Comparison of ENCODE assay signal across 15 mouse cellular contexts in the genomic region with DNA sequence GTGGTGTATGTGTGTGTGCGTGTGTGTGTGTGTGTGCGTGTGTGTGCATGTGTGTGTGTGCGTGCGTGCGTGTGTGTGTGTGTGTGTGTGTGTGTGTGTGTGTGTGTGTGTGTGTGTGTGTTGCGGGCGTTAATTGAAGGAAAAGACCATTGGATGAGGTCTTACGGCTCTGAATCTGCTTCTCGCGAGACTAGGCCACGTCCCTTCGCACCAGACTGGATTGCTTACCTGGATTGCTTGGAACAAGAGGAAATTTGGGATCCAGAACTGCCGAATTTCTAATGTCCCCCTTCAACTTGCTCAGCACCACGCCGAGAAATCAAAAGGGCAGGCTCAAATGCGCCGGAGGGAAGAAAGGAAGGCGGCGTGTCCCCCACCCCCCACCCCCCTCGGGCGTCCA. TPM values are rescaled to one million over a fixed set of nuclear protein-coding genes. Genes with fewer than 3 reads are reported as not detected.
DNase-seq lines count a peak whose midpoint lies in the region; ATAC-seq and TF ChIP-seq lines count a peak whose summit lies in the region.
"Had no signal": no experiment of that assay in that cellular context is flagged by ENCODE, and none has a peak within 500 bp of the region (broad histone marks: within the 10 kb centered on the region; RNA-seq: fewer than 3 reads in every experiment).

Esx1 (minus strand) TSS at position 366 of the 400 bp plus-strand sequence.

- TF ChIP-seq POLR2A in ES-Bruce4 (IDR thresholded peaks at IDR 0.05; ENCODE audit: insufficient read depth, low read length): no peak

- H3K4me3 ChIP-seq in heart, embryonic 12.5 days: peak within 1 kb of the TSS; percentile 25
- H3K4me3 ChIP-seq in liver, embryonic 11.5 days (ENCODE audit: low read depth, low read length): no peak within 1 kb of the TSS; the same call in 1 of the 2 replicates
- H3K4me3 ChIP-seq in liver, postnatal 0 days (ENCODE audit: low read depth, low read length): no peak within 1 kb of the TSS
- H3K4me3 ChIP-seq in ES-Bruce4 (ENCODE audit: low read depth, low read length): peak within 1 kb of the TSS; percentile 30; the same call in 1 of the 2 replicates
- peak within 1 kb of the TSS; percentile 8; the same call in 1 of the 2 replicates for H3K4me3 ChIP-seq in embryonic facial prominence, embryonic 14.5 days (ENCODE audit: low read depth, low read length)

- no peak for DNase-seq in heart, postnatal 25 days (ENCODE audit: low spot score)
- DNase-seq in liver, embryonic 11.5 days (ENCODE audit: low spot score): no peak
- no peak for DNase-seq in liver, postnatal 0 days
- no peak for DNase-seq in embryonic facial prominence, embryonic 14.5 days (ENCODE audit: low spot score)
- no peak for DNase-seq in thymus, postnatal 0 days (ENCODE audit: low spot score)
- DNase-seq in left cerebral cortex, postnatal 14 days (ENCODE audit: low spot score in 2 of 2): no peak
- DNase-seq: B cell, adult 2 months; gastrocnemius, postnatal 10 days; kidney, adult 11 months; lung, postnatal 10 days had no signal

- peaks cover 65% of the 10 kb centered on the region for H3K27me3 ChIP-seq in heart, embryonic 12.5 days (replicated peaks)
- peaks cover 79% of the 10 kb centered on the region for H3K27me3 ChIP-seq in liver, embryonic 11.5 days (replicated peaks; ENCODE audit: control insufficient read depth, insufficient read depth, low read length)
- peaks cover 51% of the 10 kb centered on the region for H3K27me3 ChIP-seq in liver, postnatal 0 days (ENCODE audit: insufficient read depth, low read length)
- peaks cover 12% of the 10 kb centered on the region; the same call in 1 of the 2 replicates for H3K27me3 ChIP-seq in ES-Bruce4 (ENCODE audit: control insufficient read depth, insufficient read depth, low read length, poor library complexity, severe bottlenecking)
- H3K27me3 ChIP-seq in embryonic facial prominence, embryonic 14.5 days (replicated peaks; ENCODE audit: control insufficient read depth, insufficient read depth, low read length): peaks cover 86% of the 10 kb centered on the region

- H3K9ac ChIP-seq in heart, embryonic 12.5 days: no peak within 1 kb of the TSS
- H3K9ac ChIP-seq in liver, embryonic 11.5 days (ENCODE audit: low read depth, low read length): no peak within 1 kb of the TSS
- no peak within 1 kb of the TSS for H3K9ac ChIP-seq in liver, postnatal 0 days (replicated peaks)
- H3K9ac ChIP-seq in ES-Bruce4 (ENCODE audit: low read depth, poor library complexity, severe bottlenecking): peak within 1 kb of the TSS; percentile 56; the same call in 1 of the 2 replicates
- H3K9ac ChIP-seq in embryonic facial prominence, embryonic 14.5 days (ENCODE audit: low read depth, low read length): no peak within 1 kb of the TSS

- TF ChIP-seq CTCF in liver, postnatal 0 days (IDR thresholded peaks at IDR 0.05; ENCODE audit: low read depth): no peak
- TF ChIP-seq CTCF in ES-Bruce4 (IDR thresholded peaks at IDR 0.05; ENCODE audit: low read depth, low read length): no peak

- peak within 1 kb of the TSS; percentile 40 for H3K4me2 ChIP-seq in heart, embryonic 12.5 days
- 0 out of 2 replicates have a peak within 1 kb of the TSS, but pooled peaks have one; percentile 9 for H3K4me2 ChIP-seq in liver, embryonic 11.5 days
- no peak within 1 kb of the TSS for H3K4me2 ChIP-seq in liver, postnatal 0 days (ENCODE audit: low read depth, low read length)
- no peak within 1 kb of the TSS for H3K4me2 ChIP-seq in embryonic facial prominence, embryonic 14.5 days (ENCODE audit: low read depth, low read length)

- H3K9me3 ChIP-seq in heart, embryonic 12.5 days (replicated peaks): peaks cover 10% of the 10 kb centered on the region; the same call in 1 of the 2 replicates
- H3K9me3 ChIP-seq in liver, embryonic 11.5 days (ENCODE audit: control insufficient read depth, low read length): no peaks in the 10 kb centered on the region
- no peaks in the 10 kb centered on the region for H3K9me3 ChIP-seq in liver, postnatal 0 days (ENCODE audit: low read length)
- no peaks in the 10 kb centered on the region for H3K9me3 ChIP-seq in ES-Bruce4 (replicated peaks; ENCODE audit: control insufficient read depth, insufficient read depth, low read length, poor library complexity, severe bottlenecking)
- H3K9me3 ChIP-seq in embryonic facial prominence, embryonic 14.5 days (ENCODE audit: control insufficient read depth, low read length): no peaks in the 10 kb centered on the region

- ATAC-seq in heart, embryonic 12.5 days (ENCODE audit: insufficient number of reproducible peaks, low FRiP score): no peak
- no peak for ATAC-seq in liver, embryonic 11.5 days (replicated peaks; ENCODE audit: low FRiP score)
- no peak for ATAC-seq in liver, postnatal 0 days
- ATAC-seq in embryonic facial prominence, embryonic 14.5 days (ENCODE audit: low read depth): no peak

- 0 out of 2 replicates have a peak, but pooled peaks cover 2% of the 10 kb centered on the region for H3K4me1 ChIP-seq in heart, embryonic 12.5 days (replicated peaks)
- no peaks in the 10 kb centered on the region for H3K4me1 ChIP-seq in liver, embryonic 11.5 days (replicated peaks; ENCODE audit: control insufficient read depth, insufficient read depth, low read length)
- H3K4me1 ChIP-seq in liver, postnatal 0 days (ENCODE audit: insufficient read depth): no peaks in the 10 kb centered on the region
- H3K4me1 ChIP-seq in ES-Bruce4 (ENCODE audit: control insufficient read depth, insufficient read depth, low read length): no peaks in the 10 kb centered on the region
- no peaks in the 10 kb centered on the region for H3K4me1 ChIP-seq in embryonic facial prominence, embryonic 14.5 days (ENCODE audit: control insufficient read depth, insufficient read depth, low read length)

- intact Hi-C loops in heart, postnatal 25 days (cut with DNase I): no loop called here
- intact Hi-C loops in left cerebral cortex, postnatal 14 days (cut with DNase I): no loop called here

- 15% methylated on average over 16 of the region's 21 CpGs for WGBS in heart, embryonic 12.5 days
- WGBS in liver, embryonic 11.5 days: 18% methylated on average over 19 of the region's 21 CpGs
- 13% methylated on average over 19 of the region's 21 CpGs for WGBS in liver, postnatal 0 days (ENCODE audit: insufficient replicate concordance)
- 22% methylated on average over 18 of the region's 21 CpGs for WGBS in embryonic facial prominence, embryonic 14.5 days

- no peaks in the 10 kb centered on the region for H3K36me3 ChIP-seq in heart, embryonic 12.5 days
- H3K36me3 ChIP-seq in liver, embryonic 11.5 days (ENCODE audit: control insufficient read depth, insufficient read depth, low read length): no peaks in the 10 kb centered on the region
- H3K36me3 ChIP-seq in liver, postnatal 0 days (replicated peaks; ENCODE audit: insufficient read depth, low read length): no peaks in the 10 kb centered on the region
- H3K36me3 ChIP-seq in ES-Bruce4 (ENCODE audit: control insufficient read depth, insufficient read depth, low read length, poor library complexity, severe bottlenecking): no peaks in the 10 kb centered on the region
- no peaks in the 10 kb centered on the region for H3K36me3 ChIP-seq in embryonic facial prominence, embryonic 14.5 days (ENCODE audit: control insufficient read depth, insufficient read depth, low read length)

- no peak within 1 kb of the TSS for H3K27ac ChIP-seq in heart, embryonic 12.5 days (ENCODE audit: poor library complexity, severe bottlenecking)
- H3K27ac ChIP-seq in liver, embryonic 11.5 days (ENCODE audit: low read depth, low read length): no peak within 1 kb of the TSS
- H3K27ac ChIP-seq in liver, postnatal 0 days (ENCODE audit: low read depth): no peak within 1 kb of the TSS
- no peak within 1 kb of the TSS for H3K27ac ChIP-seq in ES-Bruce4 (ENCODE audit: insufficient read depth, low read length)
- H3K27ac ChIP-seq in embryonic facial prominence, embryonic 14.5 days (replicated peaks; ENCODE audit: low read depth, low read length): no peak within 1 kb of the TSS

- no peak for TF ChIP-seq EP300 in liver, postnatal 0 days (IDR thresholded peaks at IDR 0.05; ENCODE audit: low read depth)
- TF ChIP-seq EP300 in ES-Bruce4 (IDR thresholded peaks at IDR 0.05; ENCODE audit: insufficient read depth, low read depth, low read length): no peak

RNA-seq across cellular contexts. Expression of gene Esx1, which starts in this region (rescaled TPM):
- polyA plus RNA-seq in heart, embryonic 12.5 days (2016; fragmentation: Nextera tagmentation; extraction: Ambion mirVana): not detected in 2 replicates
- total RNA-seq in heart, postnatal 25 days (2021): not detected
- polyA plus RNA-seq in liver, embryonic 11.5 days (2014; fragmentation: Nextera tagmentation; extraction: Ambion mirVana): not detected in 2 replicates
- not detected in 2 replicates for polyA plus RNA-seq in liver, postnatal 0 days (2015; fragmentation: Nextera tagmentation; extraction: Ambion mirVana)
- 15.6 and 18.6 TPM in 2 replicates for polyA plus RNA-seq in ES-Bruce4 (2011; ENCODE audit: insufficient read depth, insufficient read length, low read depth, missing spikeins)
- not detected in 2 replicates for polyA plus RNA-seq in embryonic facial prominence, embryonic 14.5 days (2014; fragmentation: Nextera tagmentation; extraction: Ambion mirVana)
- polyA plus RNA-seq in thymus, postnatal 0 days (2015; fragmentation: Nextera tagmentation; extraction: Ambion mirVana): 0.09 TPM in 1 of 2 replicates, not detected in the other
- not detected for total RNA-seq in left cerebral cortex, postnatal 14 days (2021)
- total RNA-seq: gastrocnemius, postnatal 10 days; layer of hippocampus, postnatal 14 days had no signal
- polyA plus RNA-seq: neural tube, embryonic 11.5 days; stomach, embryonic 14.5 days had no signal

Comparison
In these comparisons a context has a peak if more than half of its experiments do, and no peak if none do; other contexts are left out.
1. RNA of gene Esx1 (polyA plus RNA-seq): 15.6 to 18.6 TPM in ES-Bruce4; 0.09 TPM in thymus, postnatal 0 days, not detected in heart, embryonic 12.5 days, not detected in liver, embryonic 11.5 days, not detected in liver, postnatal 0 days and not detected in embryonic facial prominence, embryonic 14.5 days; every median in the first group is over 10 times any median in the second.
2. H3K4me2 ChIP-seq: peak in heart, embryonic 12.5 days (single experiment) and liver, embryonic 11.5 days (single experiment); none in liver, postnatal 0 days (single experiment) and embryonic facial prominence, embryonic 14.5 days (single experiment).
3. H3K4me3 ChIP-seq: peak in heart, embryonic 12.5 days (single experiment), ES-Bruce4 (single experiment) and embryonic facial prominence, embryonic 14.5 days (single experiment); none in liver, embryonic 11.5 days (single experiment) and liver, postnatal 0 days (single experiment).